ENCODE assay signal across 16 mouse cellular contexts in genomic region chr3:66514587-66514986, GRCm38 (mm10).
"Had no signal": no experiment of that assay in that cellular context is flagged by ENCODE, and none has a peak within 500 bp of the region (broad histone marks: within the 10 kb centered on the region; RNA-seq: fewer than 3 reads in every experiment).

No protein-coding gene starts in this region.

- H3K4me1 ChIP-seq: neural tube, embryonic 15.5 days; stomach, embryonic 15.5 days had no signal

- H3K4me2 ChIP-seq: neural tube, embryonic 13.5 days; neural tube, embryonic 15.5 days; stomach, embryonic 15.5 days had no signal

- H3K27me3 ChIP-seq: neural tube, embryonic 13.5 days; neural tube, embryonic 15.5 days; stomach, embryonic 15.5 days had no signal

- H3K4me3 ChIP-seq: neural tube, embryonic 13.5 days; neural tube, embryonic 15.5 days; stomach, embryonic 15.5 days had no signal

- DNase-seq: retina, postnatal 1 day; right cerebral cortex, adult 18-20 months; right cerebral cortex, postnatal 14 days; right cerebral cortex, postnatal 25 days; right cerebral cortex, postnatal 4 days; spleen, adult 18-20 months; thymus, adult 18-20 months; thymus, adult 2 months; thymus, postnatal 14 days; thymus, postnatal 25 days; thymus, postnatal 36 days; thymus, postnatal 4 days had no signal

- H3K27ac ChIP-seq: neural tube, embryonic 13.5 days; neural tube, embryonic 15.5 days; stomach, embryonic 15.5 days; stomach, postnatal 0 days had no signal

- H3K9me3 ChIP-seq: neural tube, embryonic 13.5 days; neural tube, embryonic 15.5 days; stomach, embryonic 15.5 days had no signal

- H3K36me3 ChIP-seq: neural tube, embryonic 13.5 days; neural tube, embryonic 15.5 days; stomach, embryonic 15.5 days had no signal

- H3K9ac ChIP-seq: neural tube, embryonic 13.5 days; neural tube, embryonic 15.5 days; stomach, embryonic 15.5 days had no signal
